Mouse (Mus musculus) limb, embryonic 12.5 days (tissue): Measurements from ENCODE around the gene Ccdc167. TPM values are rescaled to one million over a fixed set of nuclear protein-coding genes. Genes with fewer than 3 reads are reported as not detected.

Source experiments
- ATAC-seq: fragments of 200-750 bp; cut with Nextera tagmentation; 2 replicates; pipeline ENCODE4 v1.8.0; 2017; ENCODE audit warnings: low read depth, moderate TSS enrichment; ENCODE audit not compliant: insufficient number of reproducible peaks, insufficient read depth, low FRiP score, low TSS enrichment
- H3K27ac ChIP-seq: fragments of 300-500 bp; sonication (generic); 2 replicates; pipeline ENCODE4 v1.5.1; 2016; ENCODE audit warnings: mild to moderate bottlenecking, moderate library complexity
- H3K27me3 ChIP-seq: fragments of 300-500 bp; sonication (generic); 2 replicates; pipeline ENCODE4 v1.6.1; 2016; ENCODE audit warnings: mild to moderate bottlenecking, moderate library complexity
- H3K36me3 ChIP-seq: fragments of 300-500 bp; sonication (generic); 2 replicates; pipeline ENCODE4 v1.6.1; 2016; ENCODE audit warnings: mild to moderate bottlenecking, moderate library complexity
- H3K4me1 ChIP-seq: fragments of 300-500 bp; sonication (generic); replicated peaks from 2 replicates; pipeline ENCODE4 v1.6.1; 2016
- H3K4me2 ChIP-seq: fragments of 300-500 bp; sonication (generic); 2 replicates; pipeline ENCODE4 v1.6.1; 2016; ENCODE audit warnings: mild to moderate bottlenecking, moderate library complexity
- H3K4me3 ChIP-seq: fragments of 300-500 bp; sonication (generic); replicated peaks from 2 replicates; pipeline ENCODE4 v1.5.1; 2016; ENCODE audit warnings: mild to moderate bottlenecking
- H3K9ac ChIP-seq: fragments of 300-500 bp; sonication (generic); replicated peaks from 2 replicates; pipeline ENCODE4 v1.6.1; 2016; ENCODE audit warnings: mild to moderate bottlenecking, moderate library complexity
- H3K9me3 ChIP-seq: fragments of 300-500 bp; sonication (generic); 2 replicates; pipeline ENCODE4 v1.6.1; 2016; ENCODE audit warnings: mild to moderate bottlenecking, moderate library complexity
- WGBS: fragments of 180-500 bp; shearing (Covaris S2); methylation state at CpG from one replicate; pipeline ENCODE4 v1.1.7; 2016; 5-methylcytosine and 5-hydroxymethylcytosine counted together
- polyA plus RNA-seq: library from polyadenylated mRNA; unstranded; fragments of >200 nt; fragmentation: Nextera tagmentation; extraction: Ambion mirVana; gene quantifications from 2 replicates; pipeline ENCODE4 v1.2.1, GENCODE M21; 2016

Gene Ccdc167
- polyA plus RNA-seq, 1 experiment from 2014 or later, result 16.8 TPM

DNA sequence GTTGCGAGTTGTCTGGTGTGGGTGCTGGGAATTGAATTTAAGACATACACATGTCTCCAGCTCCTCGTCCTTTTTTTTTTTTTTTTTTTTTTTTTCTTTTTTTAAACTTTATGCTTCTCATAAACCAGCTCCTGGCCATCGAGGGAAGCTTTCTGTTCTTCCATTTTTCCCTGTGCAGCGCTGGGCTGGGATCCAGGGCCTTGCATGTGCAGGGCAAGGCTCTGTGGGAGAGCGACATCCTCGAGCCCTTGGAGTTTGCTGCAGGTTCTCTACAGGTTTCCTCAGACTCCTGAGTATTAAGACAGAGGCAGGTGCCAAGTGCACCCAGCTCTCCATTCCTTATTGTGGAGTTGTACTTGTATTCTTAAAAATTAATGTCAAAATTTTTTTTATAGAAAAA, 54.7 kb downstream of the Ccdc167 start:
- Histone ChIP-seq H3K4me2 (no peak overlapping the region), H3K27ac (no peak overlapping the region), H3K9ac (no peak overlapping the region), H3K9me3 (no peaks in the 10 kb centered on the region), H3K4me1 (peaks cover 8% of the 10 kb centered on the region), H3K36me3 (peaks cover 38% of the 10 kb centered on the region), H3K4me3 (no peak overlapping the region), H3K27me3 (no peaks in the 10 kb centered on the region)
- no peak for ATAC-seq
- WGBS, result 88% methylated on average over 6 of the region's 6 CpGs

DNA sequence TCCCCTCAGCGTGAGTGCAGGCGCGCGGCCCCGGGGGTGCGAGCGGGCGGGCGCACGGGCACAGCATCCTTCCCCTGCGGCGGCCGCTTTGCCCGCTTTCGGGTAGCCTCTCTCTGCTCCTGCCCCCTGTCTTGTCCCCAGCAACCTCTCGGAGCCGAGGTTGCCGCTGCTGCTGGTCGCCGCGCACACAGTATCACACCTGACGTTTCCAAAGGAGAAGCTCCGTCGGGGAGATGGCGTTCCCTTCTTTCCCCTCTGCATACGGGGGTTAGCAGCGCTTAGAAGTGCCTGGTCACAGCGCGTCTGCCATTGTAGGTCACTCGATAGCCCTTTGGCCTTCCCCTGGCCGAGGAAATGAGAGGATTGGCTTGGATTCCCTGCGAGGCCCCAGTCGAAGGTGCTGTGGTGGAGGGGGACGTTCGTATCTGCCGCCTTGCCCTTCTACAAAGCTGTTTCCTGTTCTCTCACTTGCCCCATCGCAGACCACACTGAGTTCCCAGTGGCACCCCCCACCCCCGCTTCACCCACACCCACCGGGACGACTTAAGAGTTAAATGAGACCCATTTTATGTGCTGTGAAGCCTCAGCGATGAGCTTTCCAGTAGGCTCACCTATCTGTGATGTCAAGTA, 56.0 kb downstream of the Ccdc167 start:
- ATAC-seq, result peak; percentile 38
- peaks cover 8% of the 10 kb centered on the region for H3K4me1 ChIP-seq
- H3K36me3 ChIP-seq, result peaks cover 31% of the 10 kb centered on the region
- peak overlapping the region; percentile 93 for H3K27ac ChIP-seq
- H3K9me3 ChIP-seq, result no peaks in the 10 kb centered on the region
- peak overlapping the region; percentile 96 for H3K4me3 ChIP-seq
- under 1% methylated on average over 41 of the region's 41 CpGs for WGBS
- peak overlapping the region; percentile 90 for H3K9ac ChIP-seq
- H3K4me2 ChIP-seq, result peak overlapping the region; percentile 89
- H3K27me3 ChIP-seq, result no peaks in the 10 kb centered on the region

GRCm38 (mm10) chr17:29660076-29660761, 56.6 kb downstream of the Ccdc167 start, which contains the start of gene Cmtr1:
TSS of gene Cmtr1 (plus strand) at chr17:29660595.
- no peaks in the 10 kb centered on the region for H3K9me3 ChIP-seq
- ATAC-seq, result peak; percentile 95
- H3K27ac ChIP-seq, result peak within 1 kb of the TSS; percentile 93
- H3K36me3 ChIP-seq, result peaks cover 24% of the 10 kb centered on the region
- H3K4me2 ChIP-seq, result peak within 1 kb of the TSS; percentile 89
- peaks cover 8% of the 10 kb centered on the region for H3K4me1 ChIP-seq
- peak within 1 kb of the TSS; percentile 96 for H3K4me3 ChIP-seq
- H3K27me3 ChIP-seq, result no peaks in the 10 kb centered on the region
- H3K9ac ChIP-seq, result peak within 1 kb of the TSS; percentile 90
- WGBS, result under 1% methylated on average over 41 of the region's 41 CpGs

DNA sequence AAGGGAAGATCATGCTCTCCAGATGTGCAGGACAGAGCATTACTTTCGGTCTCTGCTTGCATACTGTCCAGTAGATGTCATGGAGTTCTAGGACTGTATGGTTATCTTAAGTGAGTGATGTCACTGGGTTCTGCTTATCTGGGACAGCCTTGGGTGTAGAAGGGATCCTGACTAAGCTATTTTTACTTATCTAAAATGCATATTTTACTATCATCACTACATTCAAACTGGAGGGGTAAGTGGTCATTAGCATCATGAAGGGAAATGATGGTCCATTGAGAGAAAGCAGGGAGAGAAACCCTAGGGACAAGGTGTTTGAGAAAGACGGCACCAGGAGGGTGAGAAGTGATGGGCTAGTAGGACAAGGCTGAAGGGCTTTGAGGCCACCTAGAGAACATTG, 58.6 kb downstream of the Ccdc167 start:
- Histone ChIP-seq H3K27me3 (no peaks in the 10 kb centered on the region), H3K9ac (no peak overlapping the region), H3K9me3 (0 out of 2 replicates have a peak, but pooled peaks cover 3% of the 10 kb centered on the region), H3K36me3 (peaks cover 5% of the 10 kb centered on the region; the same call in 1 of the 2 replicates), H3K4me1 (peaks cover 8% of the 10 kb centered on the region), H3K4me3 (no peak overlapping the region), H3K27ac (no peak overlapping the region), H3K4me2 (no peak overlapping the region)
- no peak for ATAC-seq
- 69% methylated on average over 2 of the region's 2 CpGs for WGBS

DNA sequence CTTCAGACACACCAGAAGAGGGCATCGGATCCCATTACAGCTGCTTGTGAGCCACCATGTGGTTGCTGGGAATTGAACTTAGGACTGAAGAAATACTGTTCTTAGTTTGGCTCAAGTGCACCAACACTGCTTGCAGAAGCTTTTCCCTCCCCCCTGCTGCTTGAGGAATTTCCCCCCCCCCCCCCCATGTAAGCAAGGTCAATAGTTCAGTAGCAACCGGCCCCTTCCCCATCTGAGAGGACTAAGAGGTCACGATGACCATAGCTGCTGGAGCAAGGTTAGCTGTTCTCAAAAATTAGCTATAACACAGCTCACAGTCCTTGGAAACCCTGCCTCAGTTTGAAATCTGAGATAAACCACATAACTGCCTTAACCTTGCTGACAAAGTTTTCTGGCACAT, 74.6 kb downstream of the Ccdc167 start:
- H3K4me2 ChIP-seq, result no peak overlapping the region
- no peak overlapping the region for H3K27ac ChIP-seq
- H3K27me3 ChIP-seq, result no peaks in the 10 kb centered on the region
- WGBS, result 83% methylated on average over 3 of the region's 3 CpGs
- ATAC-seq, result no peak
- H3K4me3 ChIP-seq, result no peak overlapping the region
- H3K9ac ChIP-seq, result no peak overlapping the region
- no peaks in the 10 kb centered on the region for H3K9me3 ChIP-seq
- peaks cover 69% of the 10 kb centered on the region for H3K36me3 ChIP-seq
- no peaks in the 10 kb centered on the region for H3K4me1 ChIP-seq

- H3K27me3 ChIP-seq, result no peaks in the 10 kb centered on the region
- 94% methylated on average over 11 of the region's 11 CpGs for WGBS
- no peaks in the 10 kb centered on the region for H3K4me1 ChIP-seq
- no peak overlapping the region for H3K27ac ChIP-seq
- no peak for ATAC-seq
- H3K36me3 ChIP-seq, result peaks cover 74% of the 10 kb centered on the region
- no peak overlapping the region for H3K9ac ChIP-seq
- H3K4me3 ChIP-seq, result no peak overlapping the region
- H3K4me2 ChIP-seq, result no peak overlapping the region
- H3K9me3 ChIP-seq, result no peaks in the 10 kb centered on the region
These were observed 75.9 kb downstream of the Ccdc167 start for GRCm38 (mm10) chr17:29640971-29641370.

DNA sequence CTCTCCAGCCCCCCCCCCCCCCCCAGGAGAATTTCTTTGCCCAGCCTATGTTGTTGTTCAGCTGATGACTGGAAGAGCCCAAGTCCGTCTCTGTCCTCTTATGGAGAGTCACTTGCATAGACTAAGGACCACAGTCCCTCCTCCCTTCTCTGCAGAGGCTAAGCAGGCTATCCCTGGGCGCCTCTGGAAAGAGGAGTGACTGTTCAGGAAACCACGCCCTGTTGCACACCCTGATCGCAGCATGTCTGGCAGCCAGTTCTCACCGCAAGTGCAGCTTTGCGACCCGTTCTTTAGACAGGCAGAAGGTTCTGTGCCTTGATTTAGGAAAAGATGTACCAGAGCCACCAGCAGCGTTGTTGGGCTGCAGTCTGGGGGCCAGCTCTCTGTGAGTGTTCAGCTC, 78.9 kb downstream of the Ccdc167 start:
- Histone ChIP-seq H3K27ac (no peak overlapping the region), H3K27me3 (no peaks in the 10 kb centered on the region), H3K4me1 (no peaks in the 10 kb centered on the region), H3K9ac (no peak overlapping the region), H3K4me2 (no peak overlapping the region), H3K4me3 (no peak overlapping the region), H3K9me3 (no peaks in the 10 kb centered on the region), H3K36me3 (peaks cover 98% of the 10 kb centered on the region)
- 83% methylated on average over 8 of the region's 8 CpGs for WGBS
- no peak for ATAC-seq

GRCm38 (mm10) chr17:29637377-29637776, 79.5 kb downstream of the Ccdc167 start:
- WGBS, result 98% methylated on average over 4 of the region's 4 CpGs
- ATAC-seq, result no peak
- Histone ChIP-seq H3K4me3 (no peak overlapping the region), H3K9ac (no peak overlapping the region), H3K4me1 (no peaks in the 10 kb centered on the region), H3K27ac (no peak overlapping the region), H3K9me3 (no peaks in the 10 kb centered on the region), H3K36me3 (peaks cover 96% of the 10 kb centered on the region), H3K4me2 (no peak overlapping the region), H3K27me3 (no peaks in the 10 kb centered on the region)

Other genes starting within 250 kb of the Ccdc167 start
- 21.4 and 24.2 TPM in 2 replicates for gene Pim1, start 226.3 kb downstream of the Ccdc167 start, polyA plus RNA-seq
- gene Gm17657, start 167.4 kb downstream of the Ccdc167 start, polyA plus RNA-seq, result not detected in 2 replicates
- 16.3 and 22.5 TPM in 2 replicates for gene Tbc1d22b, start 167.3 kb downstream of the Ccdc167 start, polyA plus RNA-seq
- gene Tmem217, start 164.7 kb downstream of the Ccdc167 start, polyA plus RNA-seq, result 1.8 and 2.4 TPM in 2 replicates
- gene Rnf8, start 102.3 kb downstream of the Ccdc167 start, polyA plus RNA-seq, result 102 and 108 TPM in 2 replicates
- gene Gm28043, start 102.2 kb downstream of the Ccdc167 start, polyA plus RNA-seq, result 3.2 and 3.7 TPM in 2 replicates
- 138 and 147 TPM in 2 replicates for gene Cmtr1, start 56.4 kb downstream of the Ccdc167 start, polyA plus RNA-seq